Mouse (Mus musculus): ENCODE results near the gene Coq8b.

The Coq8b gene

DNA sequence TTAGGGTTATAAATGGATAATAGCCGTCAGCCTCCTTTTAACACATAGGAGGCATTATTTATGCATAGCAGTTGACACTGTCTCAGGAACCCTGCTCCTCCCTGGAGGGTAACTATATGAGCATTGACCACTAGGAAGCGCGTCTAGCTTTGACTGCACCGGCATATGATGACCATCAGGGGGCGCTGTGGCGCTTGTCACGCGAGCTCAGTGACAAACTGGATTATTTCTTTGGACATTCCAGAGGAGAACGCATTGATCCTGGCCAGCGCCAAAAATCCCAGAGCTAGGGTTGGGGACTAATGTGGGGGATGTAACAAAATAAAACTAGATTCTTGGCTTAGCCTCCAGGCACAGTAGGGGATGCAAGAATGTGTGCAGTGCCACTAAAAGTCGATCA, 69.3 kb downstream of the Coq8b start:
- in situ Hi-C loops (cut with MboI; ENCODE audit: low sequenced_read_pairs) = no loop called here

DNA sequence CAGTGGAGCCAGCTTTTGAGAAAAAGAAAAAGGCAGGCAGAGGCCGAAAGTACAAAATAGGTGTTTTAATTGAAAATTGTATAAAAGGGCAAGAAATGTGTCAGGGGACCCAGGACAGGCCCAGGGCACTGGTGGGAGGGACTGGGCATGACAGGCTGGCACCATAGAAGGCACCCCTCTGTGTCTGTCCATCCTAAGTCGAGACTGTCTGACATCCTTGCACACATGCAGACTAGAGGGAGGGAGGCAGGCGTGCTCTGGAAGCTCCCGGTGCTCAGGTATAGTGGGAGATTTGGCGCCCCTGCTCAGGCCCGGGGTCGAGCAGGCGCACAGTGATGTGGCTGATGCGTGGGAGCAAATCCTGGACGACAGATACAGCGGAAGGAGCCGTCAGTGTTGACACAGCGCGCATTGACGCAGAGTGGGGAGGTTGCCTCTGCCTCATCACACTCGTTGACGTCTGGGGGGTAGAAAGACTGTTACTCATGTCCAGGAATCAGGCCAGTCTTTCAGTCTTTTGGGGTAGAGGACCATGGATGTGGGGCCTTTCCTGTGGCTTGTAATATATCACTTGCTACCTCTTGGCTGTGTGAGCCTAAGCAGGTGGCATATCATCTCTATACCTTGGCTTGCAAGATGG, 72.4 kb downstream of the Coq8b start:
- in situ Hi-C loops (cut with MboI; ENCODE audit: low sequenced_read_pairs) = no loop called here

DNA sequence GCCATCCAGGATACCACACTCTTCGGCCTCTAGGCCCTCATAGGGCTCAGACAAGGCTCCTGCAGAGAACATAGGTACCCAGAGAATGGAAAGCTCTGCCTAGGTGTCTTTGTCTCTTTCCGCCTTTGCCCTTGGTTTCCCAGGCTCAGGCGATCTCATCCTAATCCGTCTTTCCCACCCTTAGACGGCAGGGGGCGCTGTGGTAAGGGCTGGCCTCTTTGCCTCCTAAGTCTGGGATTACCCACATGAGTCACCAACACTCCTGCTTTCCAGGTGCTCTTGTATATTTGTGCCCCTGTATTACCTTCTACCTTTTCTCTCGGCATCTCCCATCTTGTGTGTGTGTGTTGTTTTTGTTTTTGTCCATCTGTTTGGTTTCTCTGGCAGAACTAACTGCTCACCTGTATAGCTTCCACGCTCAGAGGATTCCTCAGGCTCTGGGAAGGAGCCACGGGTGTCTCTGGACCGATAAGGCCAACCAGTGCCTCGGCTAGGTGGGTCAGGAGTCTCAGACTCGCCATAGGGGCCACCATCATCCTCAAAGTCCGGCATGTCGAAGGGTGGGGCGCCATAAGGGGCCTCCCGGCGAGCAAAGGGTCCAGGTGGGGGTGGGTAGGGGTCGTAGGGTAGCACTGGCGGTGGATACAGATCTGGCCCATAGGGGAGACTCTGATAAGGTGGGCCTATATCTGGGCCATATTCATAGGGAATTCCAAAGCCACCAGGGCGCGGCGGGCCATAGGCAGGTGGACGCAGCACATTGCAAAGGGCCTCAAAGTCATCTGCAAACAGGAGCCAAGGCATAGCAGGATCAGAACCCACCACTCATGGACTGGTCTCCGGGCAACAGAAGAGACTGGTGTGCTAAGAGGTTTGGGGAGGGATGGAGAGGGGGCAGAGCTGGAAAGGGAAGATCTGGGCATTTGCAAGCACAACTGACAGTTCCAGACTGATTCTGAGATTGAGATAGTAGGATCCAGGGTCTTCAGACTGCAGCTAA, 73.6 kb downstream of the Coq8b start:
- in situ Hi-C loops (cut with MboI; ENCODE audit: low sequenced_read_pairs) = no loop called here

DNA sequence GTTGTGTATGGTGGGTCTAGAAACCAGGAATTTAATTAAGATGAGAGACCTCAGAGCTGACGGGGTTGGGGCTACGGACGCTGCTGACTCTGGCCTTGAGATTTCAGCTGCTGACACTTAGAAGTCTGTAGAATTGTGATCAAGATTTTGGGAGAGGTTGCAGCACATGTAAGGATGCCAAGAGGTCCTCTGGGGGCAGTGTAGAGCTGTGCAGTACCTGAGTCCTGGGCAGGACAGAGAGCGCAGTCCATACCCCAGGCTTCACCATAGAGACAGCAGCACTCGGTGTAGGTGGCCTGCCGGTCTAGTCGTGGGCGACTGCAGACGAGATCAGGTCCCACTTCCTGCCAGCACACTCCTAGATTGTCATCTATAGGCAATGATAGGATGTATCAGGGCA, 74.7 kb downstream of the Coq8b start:
- in situ Hi-C loops (cut with MboI; ENCODE audit: low sequenced_read_pairs) = no loop called here

Measured in CH12F3 (cell line).